Mouse (Mus musculus) heart, adult 11 months (tissue): ENCODE data around the gene Rabgap1.
A peak's percentile ranks its signal among the peaks of the same experiment; 100 is the strongest.
"Not testable (repeated sequence)": the region's sequence is repeated elsewhere in the genome, so short reads cannot be mapped to it uniquely, and the experiment has no call there.

Experiments used
- DNase-seq: peaks from one replicate; pipeline ENCODE4 v3.0.0; 2022

The Rabgap1 gene

GRCm38 (mm10) chr2:37442611-37443591 lies at the start of gene Rabgap1, which contains the start of the genes Zbtb26 and Zbtb6:
Rabgap1 (plus strand) TSS chr2:37443279.
Zbtb26 (minus strand) TSS chr2:37443135.
Zbtb6 (minus strand) TSS chr2:37443171.
- peak; percentile 100 for DNase-seq

DNA sequence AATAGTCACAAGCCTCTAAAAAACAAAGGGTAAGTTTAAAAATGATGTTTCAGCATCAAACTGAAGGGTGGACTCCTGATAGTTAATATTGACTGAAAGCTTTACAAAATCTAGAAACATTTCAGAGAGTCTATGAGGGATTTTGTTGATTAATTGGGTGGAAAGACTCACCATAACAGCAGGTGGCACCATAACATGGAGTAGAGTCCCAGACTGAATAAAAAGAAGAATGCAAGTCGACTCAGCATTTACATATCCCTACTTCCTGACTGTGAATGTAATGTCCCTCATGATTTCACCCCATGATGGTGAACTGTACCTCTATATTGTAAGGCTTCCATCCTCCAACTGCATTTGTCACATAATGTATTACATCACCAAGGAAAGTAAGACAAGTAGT lies 47.5 kb upstream of the Rabgap1 start:
- no peak for DNase-seq

DNA sequence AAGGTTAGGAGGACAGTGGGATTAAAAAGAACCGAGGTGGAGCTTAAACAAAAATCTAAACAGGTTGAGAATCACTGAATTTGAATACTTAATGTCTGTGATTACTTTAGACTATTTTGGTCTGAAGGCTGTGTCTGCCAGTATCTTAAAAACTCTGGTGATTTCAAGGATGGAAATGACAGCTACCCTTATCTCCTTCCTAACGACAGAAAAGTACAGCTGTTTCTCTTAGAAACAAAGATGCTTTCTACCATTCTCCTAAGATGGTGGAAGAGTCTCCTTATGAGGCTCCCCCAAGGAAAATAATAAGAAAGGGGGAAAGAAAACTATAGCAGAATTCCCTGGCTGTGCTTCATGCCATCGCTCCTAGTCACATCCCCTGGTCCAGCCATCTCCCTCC lies 21.2 kb upstream of the Rabgap1 start:
- DNase-seq: no peak

DNA sequence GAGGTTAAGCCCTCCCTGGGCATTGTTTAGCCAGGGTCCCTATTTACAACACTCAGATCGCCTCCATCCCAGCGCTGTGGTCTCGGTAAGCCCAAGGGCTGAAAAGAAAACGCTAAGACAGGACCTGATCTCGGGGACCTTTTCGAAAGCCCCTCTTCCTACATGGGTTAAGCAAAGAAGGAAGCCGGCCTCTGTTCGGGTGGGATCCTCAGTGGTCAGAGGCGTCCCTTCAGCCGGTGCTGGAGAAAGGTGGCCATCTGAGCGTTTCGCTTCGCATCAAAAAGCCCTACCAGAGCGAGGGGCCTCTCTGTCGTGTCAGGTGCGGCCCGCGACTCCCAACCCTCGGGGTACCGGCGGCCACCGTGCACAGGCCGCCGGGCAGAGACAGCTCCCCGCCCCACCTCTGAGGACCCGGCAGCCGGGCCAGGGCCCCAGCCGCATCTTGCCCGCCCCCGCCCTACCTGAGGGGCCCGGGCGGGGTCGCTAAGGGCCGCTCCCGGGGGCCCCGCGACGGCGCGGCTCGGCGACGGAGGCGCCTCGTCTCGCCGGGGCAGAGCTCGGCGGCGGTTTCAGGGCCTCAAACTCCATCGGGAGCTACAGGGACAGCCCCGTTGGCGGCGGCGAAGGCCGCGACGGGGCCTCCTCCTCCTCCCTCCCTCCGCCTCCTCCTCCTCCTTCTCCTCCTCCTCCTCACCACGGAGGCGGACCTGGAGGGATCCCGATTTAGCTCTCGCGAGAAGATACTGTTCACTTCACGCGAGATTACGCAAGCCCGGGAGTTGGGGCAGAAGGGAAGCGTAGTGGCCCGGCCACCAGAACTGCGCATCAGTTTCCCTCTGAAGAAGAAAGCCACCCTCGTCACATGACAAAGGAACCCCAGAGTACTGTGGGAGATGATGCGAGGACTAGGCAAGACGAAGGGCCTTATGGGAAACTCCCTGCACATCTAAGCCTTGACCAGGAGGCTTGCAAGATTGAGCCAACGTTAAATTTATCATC lies 20.5 kb upstream of the Rabgap1 start, which contains the start of gene Rc3h2:
Rc3h2 (minus strand) TSS at position 598 of the 999 bp plus-strand sequence.
- peak; percentile 100 for DNase-seq

GRCm38 (mm10) chr2:37423671-37424070 lies 19.4 kb upstream of the Rabgap1 start:
- DNase-seq: no peak

- peak; percentile 98 for DNase-seq
Observed at GRCm38 (mm10) chr2:37430593-37431464, 12.2 kb upstream of the Rabgap1 start.

GRCm38 (mm10) chr2:37431609-37432008 lies 11.5 kb upstream of the Rabgap1 start:
- DNase-seq: no peak

DNA sequence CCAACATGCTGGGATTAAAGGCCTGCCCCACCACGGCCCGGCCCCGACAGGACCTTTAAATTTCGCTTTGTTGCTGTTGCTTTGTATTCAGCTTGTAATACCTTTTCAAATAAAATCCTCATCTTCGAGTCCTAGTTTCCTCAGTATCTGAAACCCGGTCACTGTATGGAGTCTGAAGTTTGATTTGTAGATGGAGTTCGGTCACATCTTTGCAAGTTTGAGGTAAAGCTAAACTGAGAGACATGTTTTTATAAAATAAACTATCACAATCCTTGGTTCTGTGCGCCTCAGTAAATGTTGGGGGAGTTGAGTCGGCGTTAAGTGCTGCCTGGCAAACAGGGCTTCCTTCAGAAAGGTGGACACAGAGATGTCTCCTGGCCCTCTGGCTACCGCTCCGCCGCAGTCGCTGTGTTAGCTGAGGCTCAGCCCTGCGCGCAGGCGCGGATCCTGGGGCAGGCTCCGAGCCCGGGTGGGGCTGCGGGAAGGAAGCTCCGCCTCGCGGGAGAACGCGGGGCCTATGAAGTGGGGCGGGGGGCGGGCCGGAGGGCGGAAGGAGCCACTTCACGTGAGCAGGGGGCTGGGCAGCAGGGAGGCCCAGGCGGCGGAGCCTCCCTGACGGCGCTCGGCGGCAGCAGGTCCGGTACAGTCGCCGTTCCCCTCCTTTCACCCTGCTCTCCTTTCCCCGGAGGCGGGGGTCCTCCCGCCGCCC lies 8.7 kb downstream of the Rabgap1 start:
- peak; percentile 99 for DNase-seq

DNA sequence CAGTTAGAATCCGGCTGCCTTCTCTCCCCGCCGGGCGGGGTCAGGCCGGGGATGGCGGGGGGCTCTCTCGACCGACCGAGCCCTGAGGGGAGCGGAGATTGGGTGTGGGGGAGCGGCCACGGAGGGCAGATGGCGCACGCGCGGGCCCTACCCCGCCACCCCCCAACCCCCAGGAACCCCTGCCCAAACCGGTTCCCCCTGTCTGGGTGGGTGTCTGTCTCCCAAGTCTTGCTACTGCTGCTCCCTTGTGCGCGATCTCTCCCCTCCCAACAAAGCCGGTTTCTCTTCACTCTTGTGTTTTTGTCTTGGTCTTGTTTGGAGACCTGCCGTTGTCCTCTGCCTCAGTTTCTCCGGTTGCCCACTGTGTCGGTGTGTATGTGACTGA lies 9.3 kb downstream of the Rabgap1 start:
- DNase-seq: no peak

DNA sequence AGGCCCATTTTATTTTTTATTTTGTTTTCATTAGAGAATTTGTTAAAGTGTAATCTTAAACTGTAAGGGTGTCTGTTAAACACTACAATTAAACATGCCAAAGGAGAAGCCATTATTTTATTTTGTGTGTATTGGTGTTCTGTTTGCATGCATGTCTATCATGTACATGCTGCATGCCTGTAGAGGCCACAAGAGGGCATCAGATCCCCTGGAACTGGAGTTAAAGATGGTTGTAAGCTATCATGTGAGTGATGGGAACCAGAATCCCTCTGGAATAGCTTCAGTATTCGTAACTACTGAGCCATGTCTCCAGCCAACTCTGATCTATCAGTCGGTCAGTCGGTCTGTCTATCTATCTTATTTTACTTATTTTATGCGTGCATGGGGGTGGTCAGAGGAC lies 17.6 kb downstream of the Rabgap1 start:
- DNase-seq: no peak

GRCm38 (mm10) chr2:37466266-37466665 lies 23.2 kb downstream of the Rabgap1 start:
- DNase-seq: no peak

- no peak for DNase-seq
Observed at GRCm38 (mm10) chr2:37479559-37479958, 36.5 kb downstream of the Rabgap1 start.

DNA sequence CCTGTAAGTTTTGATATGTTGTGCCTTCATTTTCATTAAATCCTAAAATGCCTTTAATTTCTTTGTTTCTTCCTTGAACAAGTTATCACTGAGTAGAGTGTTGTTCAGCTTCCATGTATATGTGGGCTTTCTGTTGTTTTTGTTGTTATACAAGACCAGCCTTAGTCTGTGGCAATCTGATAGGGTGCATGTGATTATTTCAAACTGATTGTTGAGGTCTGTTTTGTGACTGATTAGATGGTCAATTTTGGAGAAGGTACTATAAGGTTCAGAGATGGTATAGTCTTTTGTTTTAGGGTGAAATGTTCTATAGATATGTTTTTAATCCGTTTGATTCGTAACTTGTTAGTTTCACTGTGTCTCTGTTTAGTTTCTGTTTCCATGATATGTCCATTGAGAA lies 37.0 kb downstream of the Rabgap1 start:
- no peak for DNase-seq

GRCm38 (mm10) chr2:37484165-37484564 lies 41.1 kb downstream of the Rabgap1 start:
- DNase-seq: no peak

DNA sequence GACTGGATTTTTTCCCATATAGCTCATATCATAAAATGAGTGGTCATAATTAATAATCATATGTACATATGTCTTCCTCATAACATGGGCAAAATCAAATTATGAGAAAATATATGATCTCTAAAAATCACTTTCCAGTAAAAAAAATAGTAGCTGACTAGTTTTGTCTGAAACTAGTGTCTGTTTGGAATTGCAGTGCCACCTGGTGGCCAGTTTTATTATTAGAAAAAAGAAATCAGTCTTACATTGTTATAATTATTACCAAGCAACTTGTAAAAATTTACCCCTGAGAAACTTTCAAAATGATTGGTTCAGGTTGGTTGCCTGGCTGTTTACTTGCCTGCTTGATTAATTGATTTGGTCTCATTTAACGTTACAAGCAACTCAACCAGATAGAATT lies 42.3 kb downstream of the Rabgap1 start:
- no peak for DNase-seq

GRCm38 (mm10) chr2:37486408-37486807 lies 43.3 kb downstream of the Rabgap1 start:
- no peak for DNase-seq

DNA sequence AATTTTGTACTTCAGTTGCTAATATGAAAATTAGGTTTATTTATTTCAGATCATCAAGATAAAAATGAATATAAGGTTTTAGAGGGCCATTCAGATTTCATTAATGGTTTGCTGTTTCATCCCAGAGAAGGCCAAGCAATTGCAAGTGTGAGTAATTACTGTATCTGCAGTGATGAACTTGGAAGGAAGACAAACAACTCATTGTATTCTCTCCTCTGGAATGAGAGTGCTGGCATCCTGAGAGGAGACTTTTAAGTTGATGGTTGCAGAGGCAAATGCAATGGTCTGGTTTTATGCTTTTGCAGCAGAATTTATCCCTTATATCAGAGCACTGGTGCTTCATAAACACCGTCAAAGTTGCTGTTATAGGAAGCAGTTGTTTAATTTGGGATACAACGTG lies 45.9 kb downstream of the Rabgap1 start:
- no peak for DNase-seq

DNA sequence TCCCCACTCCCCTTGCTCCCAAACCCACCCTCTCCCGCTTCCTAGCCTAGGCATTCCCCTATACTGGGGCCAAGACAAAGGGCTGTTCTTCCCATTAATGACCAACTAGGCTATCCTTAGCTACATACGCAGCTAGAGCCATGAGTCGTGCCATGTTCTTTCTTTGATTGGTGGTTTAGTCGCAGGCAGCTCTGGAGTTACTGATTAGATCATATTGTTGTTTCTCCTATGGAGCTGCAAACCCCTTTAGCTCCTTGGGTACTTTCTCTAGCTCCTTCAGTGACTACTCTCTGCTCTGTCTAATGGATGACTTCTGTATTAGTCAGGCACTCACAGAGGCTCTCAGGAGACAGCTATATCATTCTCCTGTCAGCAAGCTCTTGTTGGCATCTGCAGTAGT lies 54.2 kb downstream of the Rabgap1 start:
- no peak for DNase-seq

- DNase-seq: not testable (repeated sequence)
Observed at GRCm38 (mm10) chr2:37505856-37506255, 62.8 kb downstream of the Rabgap1 start.

- no peak for DNase-seq
Observed at GRCm38 (mm10) chr2:37511134-37511901, 68.2 kb downstream of the Rabgap1 start.
